Comparison of ENCODE assay signal across 22 mouse cellular contexts in genomic region chr17:26845149-26846050, GRCm38 (mm10). TPM values are rescaled to one million over a fixed set of nuclear protein-coding genes. Genes with fewer than 3 reads are reported as not detected.
A peak's percentile ranks its signal among the peaks of the same experiment; 100 is the strongest.
DNase-seq lines count a peak whose midpoint lies in the region; ATAC-seq and TF ChIP-seq lines count a peak whose summit lies in the region.
"Had no signal": no experiment of that assay in that cellular context is flagged by ENCODE, and none has a peak within 500 bp of the region (broad histone marks: within the 10 kb centered on the region; RNA-seq: fewer than 3 reads in every experiment).

No protein-coding gene starts in this region.

- peaks cover 89% of the 10 kb centered on the region for H3K27me3 ChIP-seq in hindbrain, embryonic 11.5 days (ENCODE audit: control insufficient read depth, insufficient read depth, low read length)
- H3K27me3 ChIP-seq in hindbrain, embryonic 16.5 days (replicated peaks; ENCODE audit: control insufficient read depth, insufficient read depth, low read length), result peaks cover 62% of the 10 kb centered on the region
- peaks cover 90% of the 10 kb centered on the region for H3K27me3 ChIP-seq in E14TG2a.4 (ENCODE audit: insufficient read depth, low read length)
- H3K27me3 ChIP-seq in heart, postnatal 0 days (ENCODE audit: control insufficient read depth, insufficient read depth, low read length), result peaks cover 41% of the 10 kb centered on the region

- no peak for TF ChIP-seq CTCF in E14TG2a.4 (conservative IDR thresholded peaks at IDR 0.05; ENCODE audit: low read length)
- TF ChIP-seq CTCF in heart, postnatal 0 days (IDR thresholded peaks at IDR 0.05; ENCODE audit: low read depth), result no peak

- no peak overlapping the region for H3K27ac ChIP-seq in hindbrain, embryonic 11.5 days (ENCODE audit: low read depth, low read length)
- H3K27ac ChIP-seq in hindbrain, embryonic 16.5 days (ENCODE audit: low read depth, low read length), result no peak overlapping the region
- peak overlapping the region; percentile 94 for H3K27ac ChIP-seq in heart, postnatal 0 days (ENCODE audit: low read depth)
- H3K27ac ChIP-seq: embryonic facial prominence, embryonic 15.5 days; forebrain, embryonic 12.5 days; limb, embryonic 15.5 days; midbrain, embryonic 12.5 days had no signal

- H3K4me1 ChIP-seq in hindbrain, embryonic 11.5 days (replicated peaks; ENCODE audit: control insufficient read depth, insufficient read depth, low read length), result no peaks in the 10 kb centered on the region; the same call in 1 of the 2 replicates
- peaks cover 9% of the 10 kb centered on the region for H3K4me1 ChIP-seq in hindbrain, embryonic 16.5 days (ENCODE audit: control insufficient read depth, insufficient read depth, low read depth, low read length)
- H3K4me1 ChIP-seq in E14TG2a.4 (replicated peaks; ENCODE audit: low read depth, low read length), result peaks cover 40% of the 10 kb centered on the region
- 0 out of 2 replicates have a peak, but pooled peaks cover 7% of the 10 kb centered on the region for H3K4me1 ChIP-seq in heart, postnatal 0 days (ENCODE audit: control insufficient read depth, insufficient read depth)

- no peak overlapping the region for H3K4me3 ChIP-seq in hindbrain, embryonic 11.5 days (ENCODE audit: low read depth, low read length)
- H3K4me3 ChIP-seq in hindbrain, embryonic 16.5 days (ENCODE audit: low read length), result no peak overlapping the region
- H3K4me3 ChIP-seq in E14TG2a.4 (replicated peaks; ENCODE audit: low read length), result peak overlapping the region; percentile 60
- peak overlapping the region; percentile 79 for H3K4me3 ChIP-seq in heart, postnatal 0 days (ENCODE audit: low read depth, low read length)
- H3K4me3 ChIP-seq: forebrain, embryonic 12.5 days; limb, embryonic 15.5 days had no signal

- 3% methylated on average over 14 of the region's 14 CpGs for WGBS in hindbrain, embryonic 11.5 days
- WGBS in hindbrain, embryonic 16.5 days, result 5% methylated on average over 14 of the region's 14 CpGs
- 9% methylated on average over 14 of the region's 14 CpGs for WGBS in heart, postnatal 0 days

- peak; percentile 52 for DNase-seq in hindbrain, embryonic 11.5 days (ENCODE audit: low spot score)
- DNase-seq in embryo, embryonic 9.5 days (ENCODE audit: extremely low spot score), result peak; percentile 37
- DNase-seq in heart, postnatal 0 days (ENCODE audit: low spot score), result peak; percentile 41
- no peak for DNase-seq in spleen, postnatal 4 days (ENCODE audit: low spot score in 2 of 2)
- DNase-seq in urinary bladder, postnatal 10 days (ENCODE audit: low spot score), result no peak
- DNase-seq: adrenal gland, postnatal 25 days; cerebellum, adult 18-20 months; gastrocnemius, postnatal 25 days; kidney, adult 9 months; kidney, postnatal 36 days; layer of hippocampus, adult 9-11 months; lung, embryonic 14.5 days; lung, postnatal 4 days had no signal

- H3K9me3 ChIP-seq in hindbrain, embryonic 11.5 days (ENCODE audit: control insufficient read depth, low read length), result no peaks in the 10 kb centered on the region
- H3K9me3 ChIP-seq in hindbrain, embryonic 16.5 days (ENCODE audit: control insufficient read depth, low read length), result no peaks in the 10 kb centered on the region
- H3K9me3 ChIP-seq in E14TG2a.4 (ENCODE audit: low read length), result no peaks in the 10 kb centered on the region
- H3K9me3 ChIP-seq in heart, postnatal 0 days (replicated peaks; ENCODE audit: control insufficient read depth, low read length), result no peaks in the 10 kb centered on the region
- H3K9me3 ChIP-seq: embryonic facial prominence, embryonic 15.5 days; forebrain, embryonic 12.5 days; limb, embryonic 15.5 days; midbrain, embryonic 12.5 days had no signal

- ATAC-seq in hindbrain, embryonic 11.5 days (ENCODE audit: low FRiP score), result no peak
- ATAC-seq in hindbrain, embryonic 16.5 days, result no peak
- ATAC-seq in heart, postnatal 0 days (ENCODE audit: insufficient read depth, low read depth), result no peak

- no peaks in the 10 kb centered on the region for H3K36me3 ChIP-seq in hindbrain, embryonic 11.5 days (ENCODE audit: control insufficient read depth, insufficient read depth, low read length)
- H3K36me3 ChIP-seq in hindbrain, embryonic 16.5 days (ENCODE audit: control insufficient read depth, insufficient read depth, low read length), result no peaks in the 10 kb centered on the region
- H3K36me3 ChIP-seq in E14TG2a.4 (ENCODE audit: insufficient read depth, low read length), result no peaks in the 10 kb centered on the region
- H3K36me3 ChIP-seq in heart, postnatal 0 days (replicated peaks; ENCODE audit: control insufficient read depth, insufficient read depth, low read length), result no peaks in the 10 kb centered on the region
- H3K36me3 ChIP-seq: embryonic facial prominence, embryonic 15.5 days; forebrain, embryonic 12.5 days; limb, embryonic 15.5 days; midbrain, embryonic 12.5 days had no signal

- no peak for TF ChIP-seq EP300 in heart, postnatal 0 days (IDR thresholded peaks at IDR 0.05; ENCODE audit: low read depth)

- H3K9ac ChIP-seq in hindbrain, embryonic 11.5 days (ENCODE audit: low read depth, low read length), result no peak overlapping the region
- H3K9ac ChIP-seq in hindbrain, embryonic 16.5 days (ENCODE audit: low read depth, low read length), result no peak overlapping the region
- H3K9ac ChIP-seq in heart, postnatal 0 days (replicated peaks; ENCODE audit: low read depth, low read length), result peak overlapping the region; percentile 73
- H3K9ac ChIP-seq: embryonic facial prominence, embryonic 15.5 days; forebrain, embryonic 12.5 days; limb, embryonic 15.5 days; lung, embryonic 14.5 days; midbrain, embryonic 12.5 days had no signal

- H3K4me2 ChIP-seq in hindbrain, embryonic 11.5 days (replicated peaks; ENCODE audit: low read depth, low read length), result no peak overlapping the region
- H3K4me2 ChIP-seq in hindbrain, embryonic 16.5 days (ENCODE audit: low read length), result no peak overlapping the region
- H3K4me2 ChIP-seq in heart, postnatal 0 days (ENCODE audit: low read depth, low read length), result peak overlapping the region; percentile 70
- H3K4me2 ChIP-seq: forebrain, embryonic 12.5 days; limb, embryonic 15.5 days; midbrain, embryonic 12.5 days had no signal

RNA-seq across cellular contexts. Expression of gene Nkx2-5, which starts 0.6 kb away (rescaled TPM):
- polyA plus RNA-seq in hindbrain, embryonic 11.5 days (2014; fragmentation: Nextera tagmentation; extraction: Ambion mirVana), result not detected in 2 replicates
- polyA plus RNA-seq in hindbrain, embryonic 16.5 days (2015; fragmentation: Nextera tagmentation; extraction: Ambion mirVana), result not detected in 2 replicates
- total RNA-seq in heart, postnatal 0 days (2014; rRNA removed; ENCODE audit: low replicate concordance), result 284 and 346 TPM in 2 replicates
- polyA plus RNA-seq in heart, postnatal 0 days (2015; fragmentation: Nextera tagmentation; extraction: Ambion mirVana), result 139 and 155 TPM in 2 replicates
- total RNA-seq: adrenal gland, postnatal 25 days; gastrocnemius, postnatal 25 days; hematopoietic stem cell, adult 5-6 weeks; left cerebral cortex, postnatal 10 days had no signal
- polyA plus RNA-seq: forebrain, embryonic 12.5 days; limb, embryonic 15.5 days; midbrain, embryonic 12.5 days; testis, adult 2 months had no signal

Comparison
In these comparisons a context has a peak if more than half of its experiments do, and no peak if none do; other contexts are left out.
1. DNase-seq: peak in hindbrain, embryonic 11.5 days (single experiment), embryo, embryonic 9.5 days (single experiment) and heart, postnatal 0 days (single experiment); none in spleen, postnatal 4 days (0 of 2) and urinary bladder, postnatal 10 days (single experiment).
2. H3K4me3 ChIP-seq: peak in E14TG2a.4 (single experiment) and heart, postnatal 0 days (single experiment); none in hindbrain, embryonic 11.5 days (single experiment) and hindbrain, embryonic 16.5 days (single experiment).
3. RNA of gene Nkx2-5, which starts 0.6 kb away (polyA plus RNA-seq): 139 to 155 TPM in heart, postnatal 0 days; not detected in hindbrain, embryonic 11.5 days and not detected in hindbrain, embryonic 16.5 days; every median in the first group is over 100 times any median in the second.